Mouse (Mus musculus) heart, embryonic 10.5 days (tissue): Measurements from ENCODE around the gene Pds5b. TPM values are rescaled to one million over a fixed set of nuclear protein-coding genes. Genes with fewer than 3 reads are reported as not detected.
"Not testable (repeated sequence)": the region's sequence is repeated elsewhere in the genome, so short reads cannot be mapped to it uniquely, and the experiment has no call there.

Experiments used
- DNase-seq: peaks from one replicate; pipeline ENCODE4 v3.0.0-alpha.2; 2017; ENCODE audit warnings: low spot score
- H3K27ac ChIP-seq: fragments of 300-500 bp; sonication (generic); 2 replicates; pipeline ENCODE4 v1.5.1; 2016; ENCODE audit warnings: mild to moderate bottlenecking
- H3K27me3 ChIP-seq: fragments of 300-500 bp; sonication (generic); 2 replicates; pipeline ENCODE4 v1.6.1; 2016; ENCODE audit warnings: mild to moderate bottlenecking; ENCODE audit not compliant: poor library complexity, insufficient read depth, severe bottlenecking
- H3K36me3 ChIP-seq: fragments of 300-500 bp; sonication (generic); 2 replicates; pipeline ENCODE4 v1.6.1; 2016; ENCODE audit warnings: mild to moderate bottlenecking, moderate library complexity
- H3K4me1 ChIP-seq: fragments of 300-500 bp; sonication (generic); 2 replicates; pipeline ENCODE4 v1.6.1; 2016; ENCODE audit warnings: mild to moderate bottlenecking
- H3K4me3 ChIP-seq: fragments of 300-500 bp; sonication (generic); 2 replicates; pipeline ENCODE4 v1.5.1; 2016; ENCODE audit warnings: mild to moderate bottlenecking, moderate library complexity
- H3K9me3 ChIP-seq: fragments of 300-500 bp; sonication (generic); 2 replicates; pipeline ENCODE4 v1.6.1; 2016; ENCODE audit warnings: mild to moderate bottlenecking, moderate library complexity
- WGBS: fragments of 180-500 bp; shearing (Covaris S2); methylation state at CpG from one replicate; pipeline ENCODE4 v1.1.7; 2016; 5-methylcytosine and 5-hydroxymethylcytosine counted together
- polyA plus RNA-seq: library from polyadenylated mRNA; unstranded; fragments of >200 nt; fragmentation: Nextera tagmentation; extraction: Ambion mirVana; gene quantifications from 2 replicates; pipeline ENCODE4 v1.2.1, GENCODE M21; 2016

Gene Pds5b
- polyA plus RNA-seq, 1 experiment from 2014 or later, result 26.8 TPM

GRCm38 (mm10) chr5:150840596-150840995 lies 167.1 kb downstream of the Pds5b start:
- WGBS, result 29% methylated on average over 11 of the region's 11 CpGs
- peaks cover 26% of the 10 kb centered on the region for H3K4me1 ChIP-seq
- H3K27ac ChIP-seq, result peak overlapping the region; percentile 82
- no peaks in the 10 kb centered on the region for H3K27me3 ChIP-seq
- H3K36me3 ChIP-seq, result peaks cover 6% of the 10 kb centered on the region
- peak; percentile 76 for DNase-seq
- peaks cover 7% of the 10 kb centered on the region for H3K9me3 ChIP-seq
- H3K4me3 ChIP-seq, result peak overlapping the region; percentile 10; the same call in 1 of the 2 replicates

- Histone ChIP-seq H3K9me3 (no peaks in the 10 kb centered on the region), H3K36me3 (no peaks in the 10 kb centered on the region), H3K27me3 (no peaks in the 10 kb centered on the region), H3K4me1 (peaks cover 12% of the 10 kb centered on the region; the same call in 1 of the 2 replicates), H3K27ac (no peak overlapping the region), H3K4me3 (no peak overlapping the region)
- WGBS, result 95% methylated on average over 6 of the region's 6 CpGs
- DNase-seq, result no peak
These were observed 172.4 kb downstream of the Pds5b start for GRCm38 (mm10) chr5:150845961-150846360.

DNA sequence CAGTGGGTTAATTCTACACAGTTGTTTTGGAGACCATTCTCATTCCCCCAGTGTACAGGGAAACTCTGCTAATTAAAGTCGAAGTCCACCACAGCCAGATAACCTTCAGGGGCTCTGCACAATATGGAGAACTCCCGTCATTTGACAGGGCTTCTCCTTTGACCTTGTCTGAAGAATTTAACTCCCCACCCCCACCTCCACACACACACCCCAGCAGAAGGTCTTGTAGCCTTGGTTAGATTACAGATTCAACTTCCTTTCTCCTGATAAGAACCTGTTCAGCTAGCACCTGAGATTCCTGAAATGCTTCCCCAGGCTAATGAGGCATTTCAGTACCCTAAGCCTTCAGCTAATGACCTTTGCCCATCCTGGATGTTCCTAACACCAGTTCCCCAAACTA lies 177.3 kb downstream of the Pds5b start:
- 29% methylated on average over 2 of the region's 2 CpGs for WGBS
- no peaks in the 10 kb centered on the region for H3K9me3 ChIP-seq
- no peak overlapping the region for H3K4me3 ChIP-seq
- no peak overlapping the region for H3K27ac ChIP-seq
- DNase-seq, result no peak
- H3K27me3 ChIP-seq, result no peaks in the 10 kb centered on the region
- H3K4me1 ChIP-seq, result peaks cover 17% of the 10 kb centered on the region; the same call in 1 of the 2 replicates
- no peaks in the 10 kb centered on the region for H3K36me3 ChIP-seq

DNA sequence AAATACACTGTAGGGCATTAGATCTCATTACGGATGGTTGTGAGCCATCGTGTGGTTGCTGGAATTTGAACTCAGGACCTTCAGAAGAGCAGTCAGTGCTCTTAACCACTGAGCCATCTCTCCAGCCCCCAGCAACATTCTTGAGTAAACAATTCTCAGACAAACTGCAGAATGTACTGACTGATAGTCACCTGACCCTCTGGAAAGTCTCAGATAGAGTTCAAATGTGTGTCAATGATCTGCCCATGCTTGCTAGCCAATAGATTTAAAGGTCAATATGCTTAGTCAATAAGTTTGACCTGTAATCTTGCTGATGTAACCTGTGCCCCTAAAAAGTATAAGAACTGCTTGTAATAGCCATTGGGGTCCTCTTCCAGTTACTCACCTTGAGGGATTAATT lies 178.6 kb downstream of the Pds5b start:
- H3K9me3 ChIP-seq, DNase-seq, H3K27ac ChIP-seq, H3K36me3 ChIP-seq, H3K4me3 ChIP-seq, H3K27me3 ChIP-seq: not testable (repeated sequence)
- peaks cover 17% of the 10 kb centered on the region; the same call in 1 of the 2 replicates for H3K4me1 ChIP-seq
- WGBS, result 88% methylated on average over 2 of the region's 2 CpGs

GRCm38 (mm10) chr5:150854506-150854905 lies 181.0 kb downstream of the Pds5b start:
- Histone ChIP-seq H3K27ac (no peak overlapping the region), H3K36me3 (no peaks in the 10 kb centered on the region), H3K4me3 (no peak overlapping the region), H3K9me3 (no peaks in the 10 kb centered on the region), H3K4me1 (peaks cover 17% of the 10 kb centered on the region; the same call in 1 of the 2 replicates), H3K27me3 (no peaks in the 10 kb centered on the region)
- 40% methylated on average over 1 of the region's 1 CpGs for WGBS
- DNase-seq, result no peak

DNA sequence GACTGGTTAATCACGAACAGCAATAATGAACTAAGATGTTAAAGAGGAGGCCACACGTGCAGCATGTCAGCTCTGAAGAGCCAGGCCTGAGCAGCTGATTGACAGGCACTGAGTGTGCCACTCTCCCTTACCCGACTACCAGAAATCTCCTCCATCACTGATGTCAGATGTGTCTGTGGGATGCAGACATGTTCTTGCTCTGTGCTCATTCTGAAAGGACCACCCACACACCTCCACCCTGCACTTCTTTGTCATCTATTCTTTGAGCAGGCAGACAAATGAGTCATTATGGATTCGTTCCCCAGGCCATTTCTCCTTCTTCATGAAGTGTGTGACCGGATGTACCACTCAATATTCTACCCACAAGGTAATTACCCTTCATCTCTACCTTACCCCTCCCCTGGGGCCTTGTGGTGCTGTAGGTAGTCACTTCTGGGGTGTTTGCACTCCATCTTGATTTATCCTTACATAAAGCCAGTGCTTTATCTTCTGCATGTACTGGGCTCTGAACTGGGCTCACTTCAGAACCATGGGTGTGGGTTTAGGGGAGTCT lies 186.2 kb downstream of the Pds5b start:
- no peaks in the 10 kb centered on the region for H3K9me3 ChIP-seq
- H3K4me3 ChIP-seq, result no peak overlapping the region
- no peak overlapping the region for H3K27ac ChIP-seq
- no peaks in the 10 kb centered on the region for H3K36me3 ChIP-seq
- 52% methylated on average over 5 of the region's 5 CpGs for WGBS
- 0 out of 2 replicates have a peak, but pooled peaks cover 3% of the 10 kb centered on the region for H3K4me1 ChIP-seq
- no peaks in the 10 kb centered on the region for H3K27me3 ChIP-seq
- DNase-seq, result no peak

Other genes with a start within 250 kb of the Pds5b start
- not detected in 2 replicates for gene Zar1l, start 155.6 kb upstream of the Pds5b start, polyA plus RNA-seq
- gene Brca2, start 151.1 kb upstream of the Pds5b start, polyA plus RNA-seq, result 27.8 and 27.9 TPM in 2 replicates
- gene N4bp2l1, start 76.6 kb upstream of the Pds5b start, polyA plus RNA-seq, result 2.0 and 2.2 TPM in 2 replicates
- gene N4bp2l2, start 7.6 kb upstream of the Pds5b start, polyA plus RNA-seq, result 37.5 and 39.8 TPM in 2 replicates